Mouse (Mus musculus) embryonic facial prominence, embryonic 15.5 days (tissue): ENCODE measurements around the gene St8sia4. TPM values are rescaled to one million over a fixed set of nuclear protein-coding genes. Genes with fewer than 3 reads are reported as not detected.

Experiments used
- ATAC-seq: fragments of 200-750 bp; cut with Nextera tagmentation; 2 replicates; pipeline ENCODE4 v1.8.0; 2017; ENCODE audit warnings: low read depth, moderate TSS enrichment; ENCODE audit not compliant: insufficient number of reproducible peaks, low FRiP score, low TSS enrichment
- H3K27ac ChIP-seq: fragments of 300-500 bp; sonication (generic); replicated peaks from 2 replicates; pipeline ENCODE4 v1.5.1; 2015; ENCODE audit warnings: mild to moderate bottlenecking, inconsistent platforms
- H3K27me3 ChIP-seq: fragments of 300-500 bp; sonication (generic); 2 replicates; pipeline ENCODE4 v1.6.1; 2015; ENCODE audit warnings: inconsistent platforms
- H3K36me3 ChIP-seq: fragments of 300-500 bp; sonication (generic); 2 replicates; pipeline ENCODE4 v1.6.1; 2015; ENCODE audit warnings: mild to moderate bottlenecking, inconsistent platforms
- H3K4me1 ChIP-seq: fragments of 300-500 bp; sonication (generic); 2 replicates; pipeline ENCODE4 v1.6.1; 2015; ENCODE audit warnings: inconsistent platforms
- H3K4me2 ChIP-seq: fragments of 300-500 bp; sonication (generic); replicated peaks from 2 replicates; pipeline ENCODE4 v1.6.1; 2015; ENCODE audit warnings: mild to moderate bottlenecking, inconsistent platforms
- H3K4me3 ChIP-seq: fragments of 300-500 bp; sonication (generic); replicated peaks from 2 replicates; pipeline ENCODE4 v1.5.1; 2015; ENCODE audit warnings: mild to moderate bottlenecking, inconsistent platforms
- H3K9ac ChIP-seq: fragments of 300-500 bp; sonication (generic); 2 replicates; pipeline ENCODE4 v1.6.1; 2015; ENCODE audit warnings: inconsistent platforms
- H3K9me3 ChIP-seq: fragments of 300-500 bp; sonication (generic); replicated peaks from 2 replicates; pipeline ENCODE4 v1.6.1; 2016; ENCODE audit warnings: inconsistent platforms
- WGBS: fragments of 180-500 bp; shearing (Covaris S2); methylation state at CpG from one replicate; pipeline ENCODE4 v1.1.7; 2015; 5-methylcytosine and 5-hydroxymethylcytosine counted together
- polyA plus RNA-seq: library from polyadenylated mRNA; unstranded; fragments of >200 nt; fragmentation: Nextera tagmentation; extraction: Ambion mirVana; gene quantifications from 2 replicates; pipeline ENCODE4 v1.2.1, GENCODE M21; 2015

St8sia4 gene
- polyA plus RNA-seq, 1 experiment from 2014 or later = 3.8 TPM

GRCm38 (mm10) chr1:95655564-95655963 is 11.8 kb downstream of the St8sia4 start:
- Histone ChIP-seq H3K9me3 (no peaks in the 10 kb centered on the region), H3K36me3 (no peaks in the 10 kb centered on the region), H3K27me3 (no peaks in the 10 kb centered on the region), H3K27ac (no peak overlapping the region), H3K4me3 (no peak overlapping the region), H3K4me2 (no peak overlapping the region), H3K4me1 (no peaks in the 10 kb centered on the region), H3K9ac (no peak overlapping the region)
- 63% methylated on average over 9 of the region's 9 CpGs for WGBS
- ATAC-seq = no peak

- Histone ChIP-seq H3K27me3 (no peaks in the 10 kb centered on the region), H3K4me2 (no peak overlapping the region), H3K36me3 (no peaks in the 10 kb centered on the region), H3K9ac (no peak overlapping the region), H3K4me3 (no peak overlapping the region), H3K4me1 (no peaks in the 10 kb centered on the region), H3K9me3 (no peaks in the 10 kb centered on the region), H3K27ac (no peak overlapping the region)
- no peak for ATAC-seq
- WGBS = 82% methylated on average over 8 of the region's 8 CpGs
These were observed 13.9 kb downstream of the St8sia4 start for GRCm38 (mm10) chr1:95653445-95653844.

- no peak overlapping the region for H3K27ac ChIP-seq
- H3K27me3 ChIP-seq = no peaks in the 10 kb centered on the region
- H3K4me1 ChIP-seq = no peaks in the 10 kb centered on the region
- ATAC-seq = no peak
- H3K9ac ChIP-seq = no peak overlapping the region
- no peaks in the 10 kb centered on the region for H3K36me3 ChIP-seq
- no peak overlapping the region for H3K4me3 ChIP-seq
- 72% methylated on average over 2 of the region's 2 CpGs for WGBS
- no peak overlapping the region for H3K4me2 ChIP-seq
- H3K9me3 ChIP-seq = no peaks in the 10 kb centered on the region
These were observed 23.1 kb downstream of the St8sia4 start for GRCm38 (mm10) chr1:95644292-95644691.

- H3K9ac ChIP-seq = no peak overlapping the region
- no peak for ATAC-seq
- WGBS = 85% methylated on average over 3 of the region's 3 CpGs
- no peaks in the 10 kb centered on the region for H3K4me1 ChIP-seq
- H3K4me3 ChIP-seq = no peak overlapping the region
- H3K27me3 ChIP-seq = no peaks in the 10 kb centered on the region
- no peak overlapping the region for H3K4me2 ChIP-seq
- H3K27ac ChIP-seq = no peak overlapping the region
- H3K9me3 ChIP-seq = no peaks in the 10 kb centered on the region
- H3K36me3 ChIP-seq = no peaks in the 10 kb centered on the region
These were observed 28.4 kb downstream of the St8sia4 start for GRCm38 (mm10) chr1:95639001-95639400.

GRCm38 (mm10) chr1:95624376-95624775 is 43.0 kb downstream of the St8sia4 start:
- WGBS = 68% methylated on average over 5 of the region's 5 CpGs
- Histone ChIP-seq H3K4me1 (no peaks in the 10 kb centered on the region), H3K4me2 (no peak overlapping the region), H3K9ac (no peak overlapping the region), H3K9me3 (no peaks in the 10 kb centered on the region), H3K36me3 (no peaks in the 10 kb centered on the region), H3K4me3 (no peak overlapping the region), H3K27me3 (no peaks in the 10 kb centered on the region), H3K27ac (no peak overlapping the region)
- no peak for ATAC-seq

GRCm38 (mm10) chr1:95618647-95619046 is 48.7 kb downstream of the St8sia4 start:
- H3K36me3 ChIP-seq = no peaks in the 10 kb centered on the region
- H3K27ac ChIP-seq = no peak overlapping the region
- no peaks in the 10 kb centered on the region for H3K9me3 ChIP-seq
- H3K4me3 ChIP-seq = no peak overlapping the region
- 29% methylated on average over 3 of the region's 3 CpGs for WGBS
- no peak for ATAC-seq
- H3K27me3 ChIP-seq = no peaks in the 10 kb centered on the region
- no peak overlapping the region for H3K4me2 ChIP-seq
- no peak overlapping the region for H3K9ac ChIP-seq
- H3K4me1 ChIP-seq = no peaks in the 10 kb centered on the region

- WGBS = 57% methylated on average over 3 of the region's 3 CpGs
- no peak overlapping the region for H3K27ac ChIP-seq
- no peak overlapping the region for H3K9ac ChIP-seq
- H3K36me3 ChIP-seq = no peaks in the 10 kb centered on the region
- ATAC-seq = no peak
- no peak overlapping the region for H3K4me3 ChIP-seq
- no peaks in the 10 kb centered on the region for H3K27me3 ChIP-seq
- no peaks in the 10 kb centered on the region for H3K9me3 ChIP-seq
- H3K4me1 ChIP-seq = no peaks in the 10 kb centered on the region
- H3K4me2 ChIP-seq = no peak overlapping the region
These were observed 49.2 kb downstream of the St8sia4 start for GRCm38 (mm10) chr1:95618125-95618524.

GRCm38 (mm10) chr1:95610017-95610416 is 57.4 kb downstream of the St8sia4 start:
- ATAC-seq = no peak
- WGBS = 78% methylated on average over 2 of the region's 2 CpGs
- no peak overlapping the region for H3K4me2 ChIP-seq

GRCm38 (mm10) chr1:95609045-95609444 is 58.3 kb downstream of the St8sia4 start:
- H3K4me2 ChIP-seq = no peak overlapping the region
- H3K4me1 ChIP-seq = no peaks in the 10 kb centered on the region
- H3K27me3 ChIP-seq = no peaks in the 10 kb centered on the region
- no peak overlapping the region for H3K9ac ChIP-seq
- H3K36me3 ChIP-seq = no peaks in the 10 kb centered on the region
- no peak overlapping the region for H3K4me3 ChIP-seq
- no peaks in the 10 kb centered on the region for H3K9me3 ChIP-seq
- WGBS = 82% methylated on average over 5 of the region's 5 CpGs
- no peak for ATAC-seq
- no peak overlapping the region for H3K27ac ChIP-seq

More at GRCm38 (mm10) chr1:95610017-95610416, 57.4 kb downstream of the St8sia4 start:
- H3K9ac ChIP-seq = no peak overlapping the region
- no peaks in the 10 kb centered on the region for H3K4me1 ChIP-seq
- no peaks in the 10 kb centered on the region for H3K36me3 ChIP-seq
- no peaks in the 10 kb centered on the region for H3K9me3 ChIP-seq
- no peaks in the 10 kb centered on the region for H3K27me3 ChIP-seq
- H3K4me3 ChIP-seq = no peak overlapping the region
- no peak overlapping the region for H3K27ac ChIP-seq

GRCm38 (mm10) chr1:95605458-95605857 is 61.9 kb downstream of the St8sia4 start:
- H3K4me2 ChIP-seq = no peak overlapping the region
- H3K27ac ChIP-seq = no peak overlapping the region
- H3K4me3 ChIP-seq = no peak overlapping the region
- 50% methylated on average over 2 of the region's 2 CpGs for WGBS
- H3K9me3 ChIP-seq = no peaks in the 10 kb centered on the region
- no peak; the same call in 1 of the 2 replicates for ATAC-seq
- no peaks in the 10 kb centered on the region for H3K4me1 ChIP-seq
- H3K36me3 ChIP-seq = no peaks in the 10 kb centered on the region
- no peak overlapping the region for H3K9ac ChIP-seq
- H3K27me3 ChIP-seq = no peaks in the 10 kb centered on the region

- H3K4me3 ChIP-seq = no peak overlapping the region
- H3K27ac ChIP-seq = no peak overlapping the region
- no peaks in the 10 kb centered on the region for H3K4me1 ChIP-seq
- ATAC-seq = no peak
- no peak overlapping the region for H3K4me2 ChIP-seq
- no peak overlapping the region for H3K9ac ChIP-seq
- H3K9me3 ChIP-seq = no peaks in the 10 kb centered on the region
- no peaks in the 10 kb centered on the region for H3K36me3 ChIP-seq
- WGBS = 85% methylated on average over 1 of the region's 1 CpGs
- no peaks in the 10 kb centered on the region for H3K27me3 ChIP-seq
These were observed 69.3 kb downstream of the St8sia4 start for GRCm38 (mm10) chr1:95598108-95598507.

- no peak for ATAC-seq
- Histone ChIP-seq H3K4me3 (no peak overlapping the region), H3K4me2 (no peak overlapping the region), H3K27ac (no peak overlapping the region), H3K9ac (no peak overlapping the region), H3K36me3 (no peaks in the 10 kb centered on the region), H3K9me3 (no peaks in the 10 kb centered on the region), H3K27me3 (no peaks in the 10 kb centered on the region), H3K4me1 (no peaks in the 10 kb centered on the region)
- WGBS = 91% methylated on average over 1 of the region's 1 CpGs
These were observed 70.5 kb downstream of the St8sia4 start for GRCm38 (mm10) chr1:95596825-95597224.
